Mouse (Mus musculus) embryo, embryonic 11 days (tissue): ENCODE data around the gene Gabbr2.

Experiments used
- DNase-seq: peaks from one replicate; pipeline ENCODE4 v3.0.0-alpha.2; 2015

Gabbr2 gene

DNA sequence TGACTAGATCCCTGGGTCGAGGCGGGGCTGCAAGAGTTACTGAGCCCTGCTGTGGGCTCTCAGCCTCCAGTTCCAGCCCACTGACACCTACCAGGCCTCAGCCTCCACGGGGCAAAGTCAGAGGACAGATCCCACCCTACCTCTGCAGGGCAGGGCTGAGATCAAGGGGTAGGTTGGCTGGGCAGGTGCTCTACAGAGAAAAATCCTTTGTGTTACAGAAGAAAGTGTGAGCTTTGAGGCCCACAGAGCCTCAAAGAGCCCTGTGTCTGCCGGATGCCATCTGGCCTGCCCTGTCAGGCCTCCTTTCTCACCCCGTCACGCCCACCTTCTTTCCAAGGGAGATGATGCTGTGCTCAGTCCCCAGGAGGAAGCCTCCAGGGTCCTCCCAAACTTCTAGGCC is 131.1 kb downstream of the Gabbr2 start:
- DNase-seq, result no peak

DNA sequence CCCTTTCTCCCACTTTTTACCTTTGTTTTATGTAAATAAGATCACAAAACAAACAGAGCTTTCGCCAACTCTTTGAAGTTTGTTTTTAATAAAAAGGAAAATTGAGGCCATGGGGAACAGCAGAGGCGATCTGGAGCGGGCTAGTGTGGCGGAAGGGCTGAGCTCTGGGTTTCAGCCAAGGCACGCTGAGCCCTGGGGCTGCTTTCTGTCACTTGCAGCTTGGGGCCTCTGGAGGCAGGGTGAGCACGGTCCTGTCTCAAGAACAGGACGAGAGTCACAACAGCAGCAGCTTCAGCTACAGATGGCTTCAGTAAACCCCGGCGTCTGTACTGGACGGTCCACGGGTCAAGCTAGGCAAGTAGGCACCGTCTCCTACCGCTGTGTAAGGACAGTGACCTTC is 132.8 kb downstream of the Gabbr2 start:
- peak; percentile 70 for DNase-seq

DNA sequence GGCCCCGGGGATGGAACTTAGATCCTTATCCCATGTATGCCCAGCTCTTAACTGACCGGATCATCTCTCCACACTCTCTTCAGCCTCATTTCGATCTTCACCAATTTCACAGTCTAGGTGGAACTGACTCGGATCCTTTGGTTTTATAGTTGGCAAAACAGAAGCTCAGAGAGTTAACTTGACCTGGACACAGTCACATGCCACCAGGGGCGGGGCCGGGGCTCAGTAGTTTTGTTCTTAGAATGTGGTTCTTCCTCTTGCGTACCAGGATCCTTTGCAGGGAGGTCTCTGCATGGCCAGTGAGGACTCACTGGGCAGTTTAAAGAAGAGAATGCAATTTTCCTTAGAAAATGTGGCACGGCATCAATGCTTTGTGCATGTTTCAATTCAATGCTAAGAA is 135.5 kb downstream of the Gabbr2 start:
- no peak for DNase-seq

DNA sequence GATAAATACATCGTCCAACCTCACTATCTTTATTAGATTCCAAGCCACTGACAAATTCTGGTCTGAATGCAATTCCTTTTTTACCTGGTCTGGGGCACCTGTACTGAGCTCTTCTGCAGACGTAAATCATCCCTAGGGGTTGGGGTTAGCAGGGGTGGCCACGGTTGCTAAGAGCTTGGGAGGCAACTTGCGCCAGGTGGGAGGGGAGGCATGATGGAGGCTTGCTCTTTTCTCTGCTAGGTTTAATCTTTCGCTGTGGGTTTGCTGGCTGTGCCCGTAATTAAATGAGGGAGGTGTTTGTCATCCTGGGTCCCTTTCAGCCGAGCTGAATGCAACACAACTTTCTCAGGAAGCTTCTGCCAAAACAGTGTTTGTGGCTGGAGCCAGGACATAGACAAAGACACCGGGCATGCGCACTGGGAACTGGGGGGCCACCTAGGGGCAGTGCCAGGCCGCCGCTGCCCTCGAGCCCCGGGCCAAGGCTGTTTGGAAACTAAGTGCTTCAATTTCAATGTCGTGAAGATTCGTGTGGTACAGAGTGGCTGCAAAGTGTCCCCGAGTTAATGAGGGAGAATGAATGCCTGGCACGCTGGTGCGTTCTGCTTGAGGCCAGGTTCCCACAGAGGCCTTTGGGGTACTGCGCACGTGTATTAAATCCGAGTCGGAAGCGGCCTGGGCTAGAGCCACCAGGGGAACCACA is 136.8 kb downstream of the Gabbr2 start:
- no peak for DNase-seq

DNA sequence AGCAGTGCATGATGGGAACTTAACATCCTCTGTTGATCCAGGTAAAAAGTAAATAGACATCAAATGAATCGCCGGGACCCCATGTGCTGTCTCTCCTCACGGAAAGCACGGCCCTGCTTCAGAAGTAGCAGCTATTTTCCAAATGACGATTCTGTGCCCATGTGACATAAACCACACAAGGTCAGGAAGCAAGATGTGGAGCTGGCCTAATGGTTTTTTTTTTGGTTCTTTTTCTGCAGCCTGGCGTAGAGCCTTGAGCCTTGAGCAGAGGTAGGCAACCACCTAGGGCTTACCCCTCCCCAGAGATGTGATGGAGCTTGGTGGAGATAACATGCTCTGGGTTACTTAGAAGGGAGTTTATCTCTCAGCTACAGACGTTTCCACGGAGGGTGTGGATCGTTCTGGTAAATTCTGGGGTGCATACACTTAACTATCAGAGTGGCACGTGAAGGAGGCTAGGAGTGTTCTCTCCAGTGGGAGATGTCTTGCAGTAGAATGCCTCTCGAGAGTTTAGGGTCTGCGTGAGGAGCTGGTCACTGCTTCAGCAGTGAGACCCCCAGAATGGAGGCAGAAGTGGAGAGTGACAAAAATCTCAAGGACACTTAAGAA is 137.7 kb downstream of the Gabbr2 start:
- DNase-seq, result no peak

DNA sequence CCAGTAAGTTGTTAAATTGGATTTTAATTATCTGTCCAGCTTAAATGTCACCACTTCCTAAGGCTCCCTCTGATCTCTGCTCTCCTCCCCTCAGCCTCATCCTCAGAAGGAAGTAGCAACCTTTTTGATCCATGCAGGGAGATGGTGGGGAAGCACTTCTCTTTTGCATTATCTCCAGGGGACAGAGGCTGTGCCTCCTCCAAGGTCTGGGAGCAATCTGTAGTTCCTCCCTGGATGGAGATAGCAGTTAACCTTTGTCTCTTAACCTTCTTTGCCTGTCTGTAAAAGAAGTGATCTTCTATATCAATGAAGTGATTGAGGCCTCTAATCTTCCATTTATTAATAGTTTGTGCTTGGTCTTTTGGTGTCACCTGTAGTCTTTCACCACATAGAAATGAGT is 143.9 kb downstream of the Gabbr2 start:
- DNase-seq, result no peak

DNA sequence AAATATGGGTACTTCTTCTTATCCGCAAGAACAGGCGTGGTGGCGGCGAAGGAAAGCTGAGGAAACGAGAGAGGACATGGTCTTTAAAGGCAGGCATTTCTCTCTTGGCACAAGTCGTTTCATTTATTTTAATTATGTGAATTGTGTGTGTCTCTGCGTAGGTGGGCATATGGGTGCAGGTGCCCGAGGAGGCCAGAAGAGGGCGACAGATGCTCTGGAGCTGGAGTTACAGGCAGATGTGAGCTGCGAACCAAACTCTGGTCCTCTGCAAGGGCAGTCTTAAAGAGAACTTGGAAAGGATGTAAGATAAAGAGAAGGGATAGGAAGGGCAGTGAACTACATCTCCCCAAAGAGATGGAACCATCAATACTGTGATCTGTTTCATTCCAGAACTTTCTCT is 145.3 kb downstream of the Gabbr2 start:
- DNase-seq, result no peak

DNA sequence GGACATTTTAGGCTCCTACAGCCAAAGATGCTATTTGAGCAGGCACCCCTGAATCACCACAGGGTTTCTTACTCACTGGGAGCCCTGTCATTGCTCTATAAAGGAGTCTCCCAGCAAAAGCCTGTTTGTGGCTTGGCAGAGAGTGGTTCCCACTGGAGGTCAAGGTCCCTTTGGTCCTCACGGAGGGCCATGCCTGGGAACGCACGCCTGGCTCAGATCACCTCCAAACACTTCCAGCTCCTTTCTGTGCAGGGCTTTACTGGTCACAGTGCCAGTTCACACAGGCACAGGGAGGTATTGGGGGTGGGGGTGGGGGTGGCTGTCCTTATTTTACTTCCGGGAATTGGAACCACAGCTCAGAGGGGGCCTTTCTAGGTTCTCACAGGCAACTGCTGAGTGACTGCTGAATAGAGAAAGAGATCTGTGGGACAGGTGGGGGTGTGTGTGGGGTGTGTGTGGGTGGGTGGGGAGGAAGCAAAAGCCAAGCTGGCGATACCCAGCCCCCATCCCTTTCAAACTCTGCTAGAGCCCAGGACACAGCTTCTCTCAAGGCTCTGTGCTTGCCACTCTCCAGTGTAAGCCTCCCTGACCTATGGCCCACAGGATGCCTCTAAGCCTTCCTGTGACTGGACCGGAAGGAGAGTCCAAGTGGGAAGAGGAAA is 146.6 kb downstream of the Gabbr2 start:
- no peak for DNase-seq

DNA sequence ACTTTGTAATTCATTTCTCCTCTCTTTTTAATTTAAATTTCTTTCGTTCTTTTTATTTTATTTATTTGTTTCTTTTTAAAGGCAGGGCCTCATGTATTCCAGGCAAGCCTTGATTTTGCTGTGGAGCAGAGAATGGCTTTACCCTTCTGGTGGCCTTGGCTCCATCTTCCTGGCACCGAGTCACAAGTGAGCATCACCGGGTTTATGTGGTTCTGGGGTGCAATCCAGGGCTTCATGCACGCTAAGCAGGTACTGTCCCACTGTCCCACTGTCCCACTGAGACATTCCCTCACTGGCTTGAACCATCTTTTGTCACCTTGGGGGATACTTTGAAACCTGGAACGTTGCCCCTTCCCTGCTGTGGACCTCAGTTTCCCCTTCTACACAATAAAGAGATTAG is 147.1 kb downstream of the Gabbr2 start:
- no peak for DNase-seq

DNA sequence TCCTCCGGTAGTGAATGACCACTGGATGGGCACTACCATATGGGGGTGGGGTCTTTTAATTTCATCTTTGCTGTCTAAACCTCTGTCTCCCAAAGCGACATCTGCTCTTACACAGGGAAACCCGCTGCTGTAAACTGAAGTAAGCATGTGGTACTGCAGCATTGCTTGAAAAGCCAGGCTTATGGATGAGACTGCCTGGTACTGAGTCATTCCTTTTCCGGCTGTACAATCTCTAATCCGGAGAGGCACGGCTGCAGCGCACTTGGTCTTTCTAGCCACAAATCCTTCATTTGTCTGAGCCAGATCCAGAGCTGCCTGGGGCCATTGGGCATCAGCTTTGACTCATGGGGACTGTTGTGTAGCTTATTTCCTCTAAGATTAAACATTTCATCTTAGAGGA is 149.1 kb downstream of the Gabbr2 start:
- no peak for DNase-seq

DNA sequence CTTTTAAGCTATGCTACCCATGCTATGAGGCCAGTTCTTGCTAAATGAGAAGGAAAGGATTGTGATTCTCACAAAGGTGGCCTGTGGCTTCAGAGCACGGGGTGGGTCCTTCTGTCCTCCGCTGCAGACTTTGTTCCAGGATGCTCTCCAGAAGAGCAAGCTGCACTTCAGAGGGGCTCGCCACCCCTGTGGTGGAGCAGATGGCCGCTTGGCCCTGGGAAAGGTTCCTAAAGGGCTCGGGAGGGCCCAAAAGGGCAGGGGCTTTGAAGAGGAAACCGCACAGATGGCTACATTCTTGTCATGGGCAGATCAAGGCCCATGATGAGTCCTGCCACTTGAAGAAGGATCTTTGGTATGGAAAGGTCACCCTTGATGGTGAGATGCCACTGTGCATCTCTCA is 151.5 kb downstream of the Gabbr2 start:
- DNase-seq, result no peak

DNA sequence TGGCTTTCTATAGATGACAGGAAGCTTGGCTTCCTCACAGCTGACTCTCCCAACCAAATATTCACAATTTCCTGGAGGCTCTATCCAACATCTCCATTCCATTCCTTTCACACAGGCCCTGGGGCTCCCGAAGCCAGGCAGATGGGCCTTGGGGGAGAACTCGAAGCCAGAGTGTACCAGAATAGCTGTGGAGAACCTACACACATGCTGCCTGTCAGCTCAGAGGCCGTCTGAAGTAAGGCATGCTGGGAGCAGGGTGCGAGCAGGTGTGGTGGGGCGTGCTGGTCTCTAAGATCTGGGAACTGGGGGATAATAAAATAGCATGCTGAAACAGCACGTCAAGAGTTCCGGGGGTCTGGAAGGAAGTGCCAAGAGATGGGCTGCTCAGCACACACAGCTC is 154.3 kb downstream of the Gabbr2 start:
- no peak for DNase-seq

DNA sequence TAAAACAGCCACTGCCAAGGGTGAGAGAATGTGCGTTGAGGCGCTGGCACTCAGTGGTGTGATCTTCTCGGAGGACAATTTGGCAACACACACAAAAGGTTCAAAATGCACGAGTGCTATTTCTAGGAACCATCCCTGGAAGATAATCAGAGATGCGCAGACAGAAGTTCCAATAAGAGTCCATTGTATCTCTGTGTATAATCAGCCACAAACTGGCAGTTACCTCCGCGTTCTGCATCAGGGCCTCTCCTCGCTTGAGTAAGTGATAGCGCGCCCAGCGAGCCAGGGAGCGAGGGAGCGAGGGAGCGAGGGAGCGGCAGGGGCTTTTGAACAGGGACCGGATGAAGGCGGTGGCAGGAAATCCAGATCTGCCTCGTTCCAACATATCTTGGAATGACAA is 155.6 kb downstream of the Gabbr2 start:
- DNase-seq, result no peak

DNA sequence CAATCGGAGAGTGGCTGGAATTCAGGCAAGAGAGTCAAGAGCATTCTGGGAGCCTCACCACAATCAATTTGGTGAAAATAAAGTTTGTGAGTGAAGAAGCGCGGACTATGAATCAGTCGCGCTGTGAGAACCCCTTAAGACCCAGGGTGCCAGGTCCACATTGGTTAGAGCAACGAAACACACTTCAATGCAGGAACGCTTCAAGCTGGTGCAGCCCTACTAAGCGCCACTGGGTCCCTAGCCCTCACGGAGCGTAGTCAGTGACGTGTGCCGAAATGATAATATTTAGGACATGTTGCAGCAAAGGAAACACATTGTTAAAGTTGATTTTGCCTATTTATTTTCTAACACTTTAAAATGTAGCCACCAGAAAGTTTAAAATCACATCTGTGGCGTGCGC is 156.6 kb downstream of the Gabbr2 start:
- DNase-seq, result no peak

DNA sequence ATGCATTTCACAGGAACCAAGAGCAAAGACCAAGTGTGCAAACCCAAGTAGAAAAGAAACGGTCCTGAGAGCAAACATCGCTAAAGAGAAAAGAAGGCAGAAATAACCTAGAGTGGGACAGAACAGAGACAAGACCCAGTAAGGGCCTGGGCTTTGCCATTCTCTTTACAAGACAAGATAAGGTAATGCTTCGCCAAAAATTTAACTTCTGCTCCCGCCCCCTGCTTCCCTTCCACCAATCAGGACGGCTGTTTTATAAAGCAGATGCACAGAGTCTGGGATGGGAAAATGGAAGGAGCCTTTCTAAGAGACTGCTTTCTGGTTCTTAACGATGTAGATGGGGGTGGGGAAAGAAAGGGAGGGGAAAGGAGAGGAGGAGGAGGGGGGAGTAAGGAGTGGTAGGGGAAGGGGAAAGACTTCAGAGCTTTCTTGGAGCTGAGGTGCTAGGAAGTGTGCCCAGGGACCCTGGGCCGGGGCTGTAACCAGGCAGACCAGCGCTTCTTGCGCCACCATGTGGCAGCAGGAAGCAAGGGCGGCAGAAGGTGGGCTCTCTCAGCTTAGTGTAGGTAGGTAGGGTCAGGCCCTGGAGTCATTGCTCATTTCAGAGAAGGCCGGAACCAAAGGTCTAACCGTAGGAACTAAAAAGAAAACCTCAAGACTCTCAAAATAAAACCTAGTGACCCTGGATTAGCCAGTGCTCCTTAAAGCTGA is 158.7 kb downstream of the Gabbr2 start:
- peak; percentile 30 for DNase-seq

DNA sequence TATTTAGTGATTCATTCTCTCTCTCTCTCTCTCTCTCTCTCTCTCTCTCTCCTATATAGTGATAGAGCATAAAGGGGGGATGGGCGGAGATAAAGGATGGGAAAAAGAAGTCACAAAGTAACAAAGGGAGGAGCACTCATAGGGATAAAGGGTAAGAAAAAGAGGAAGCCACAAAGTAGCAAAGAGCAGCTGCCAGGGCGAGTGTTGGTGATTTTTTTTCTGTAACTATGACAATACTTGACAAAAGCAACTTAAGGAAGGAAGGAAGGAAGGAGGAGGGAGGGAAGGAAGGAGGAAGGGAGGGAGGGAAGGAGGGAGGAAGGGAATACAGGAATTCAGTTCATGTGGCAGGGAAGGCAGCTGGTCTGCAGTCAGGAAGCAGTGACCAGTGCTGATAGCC is 162.0 kb downstream of the Gabbr2 start:
- no peak for DNase-seq

DNA sequence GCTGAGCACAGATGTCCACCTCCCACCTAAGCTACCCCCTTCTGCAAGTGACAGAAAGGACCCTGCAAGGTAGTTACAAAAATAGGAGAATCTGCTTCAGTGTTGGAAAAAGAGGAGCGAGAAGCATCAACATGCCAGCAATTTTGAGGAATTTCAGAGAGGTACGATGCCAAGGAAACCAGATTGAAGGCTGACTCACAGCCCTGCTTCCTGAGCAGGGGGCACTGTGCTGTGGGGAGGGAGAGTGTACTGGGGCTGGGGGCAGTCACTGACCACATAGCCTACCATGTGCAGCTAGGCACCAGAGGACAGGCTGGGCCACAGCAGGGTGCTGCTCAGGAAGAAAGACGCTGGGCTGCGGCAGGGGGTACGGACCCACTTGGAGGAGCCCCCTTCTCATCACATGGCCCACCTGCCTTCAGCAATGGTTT is 163.5 kb downstream of the Gabbr2 start:
- DNase-seq, result no peak

DNA sequence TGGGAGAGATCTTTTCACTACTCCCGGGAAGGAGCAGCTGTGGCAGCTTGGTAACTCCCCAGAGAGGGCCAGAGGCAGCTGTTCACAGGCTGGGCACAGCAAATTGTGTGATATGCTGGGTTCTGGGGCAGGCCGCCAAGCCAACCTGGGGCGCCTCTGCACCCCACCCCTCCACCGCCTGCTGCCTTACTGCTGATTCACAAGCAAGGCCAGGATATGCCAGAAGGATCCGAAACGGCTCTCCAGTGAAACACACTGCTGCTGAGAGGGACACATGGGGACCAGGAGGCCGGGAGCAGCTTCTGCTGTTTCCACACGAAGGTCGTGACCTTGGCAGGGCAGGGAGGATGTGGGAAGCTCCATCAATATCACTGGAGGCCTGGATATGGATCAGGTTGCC is 164.2 kb downstream of the Gabbr2 start:
- DNase-seq, result peak; percentile 53

DNA sequence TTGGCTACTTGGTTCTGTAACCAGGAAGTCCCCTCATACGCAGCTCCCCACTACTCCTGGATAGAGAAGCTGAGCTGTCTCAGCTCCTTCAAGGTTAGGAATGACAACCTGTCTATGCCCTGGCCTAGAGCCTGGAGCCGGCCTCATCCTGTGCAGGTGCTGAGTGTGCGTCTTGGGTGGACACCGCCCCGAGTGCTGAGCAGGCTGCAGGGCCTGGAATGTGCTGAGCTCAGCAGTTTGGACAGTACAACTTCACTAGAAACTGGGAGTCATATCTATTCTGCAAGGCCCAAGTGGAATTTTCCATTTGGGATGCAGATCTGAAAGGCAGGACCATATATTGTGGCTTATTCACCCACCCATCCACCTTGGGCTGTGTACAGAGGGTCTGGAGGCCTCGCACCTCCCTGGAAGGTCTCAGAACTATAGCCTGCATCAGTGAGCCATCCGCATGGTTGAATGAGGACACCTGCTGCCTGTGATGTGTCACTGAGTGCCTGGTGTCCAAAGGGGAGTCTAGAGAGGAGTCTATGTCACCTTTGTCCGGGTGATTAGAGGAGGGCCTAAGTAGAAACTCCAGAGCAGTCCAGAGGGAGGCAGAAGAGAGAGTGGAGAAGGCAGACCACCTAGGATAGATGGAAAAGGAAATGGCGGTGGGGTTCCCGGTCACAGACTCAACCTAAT is 165.7 kb downstream of the Gabbr2 start:
- DNase-seq, result no peak

DNA sequence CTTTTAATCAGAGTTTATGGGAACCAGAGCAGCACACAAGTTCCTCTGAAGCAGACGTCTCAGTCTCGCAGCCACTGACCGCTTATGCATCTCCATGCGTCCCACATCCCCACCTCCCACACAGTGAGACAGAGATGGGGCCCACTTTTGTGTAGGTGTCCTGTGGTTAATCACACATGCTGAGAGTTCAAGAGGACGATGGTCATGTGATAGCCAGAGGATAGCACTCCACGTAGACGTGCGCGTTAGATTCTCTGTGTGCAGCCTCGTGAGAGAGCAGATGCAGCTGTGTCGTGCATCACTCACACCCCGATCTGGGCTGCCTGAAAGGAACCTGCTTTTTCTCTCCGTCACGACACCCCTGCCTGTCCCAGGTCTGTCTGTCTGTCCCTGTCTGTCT is 167.9 kb downstream of the Gabbr2 start:
- no peak for DNase-seq

DNA sequence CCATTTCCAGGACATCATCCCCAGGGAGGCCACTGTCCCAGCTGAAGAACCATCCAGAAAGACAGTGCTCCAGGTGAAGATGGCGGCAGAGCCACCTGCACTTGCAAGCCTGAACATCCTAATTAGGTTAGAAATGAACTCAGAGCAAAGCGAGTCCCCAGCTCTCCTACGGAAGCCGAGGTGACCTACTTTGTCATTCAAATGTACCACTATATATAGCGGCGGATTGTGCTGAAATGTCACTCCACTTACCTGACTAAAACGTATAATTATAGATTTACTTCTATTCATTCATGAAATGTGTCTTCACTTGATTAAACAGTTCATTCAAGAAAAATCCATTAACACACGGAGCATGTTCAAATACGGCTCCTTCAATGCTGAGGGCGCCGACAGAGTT is 170.0 kb downstream of the Gabbr2 start:
- no peak for DNase-seq

DNA sequence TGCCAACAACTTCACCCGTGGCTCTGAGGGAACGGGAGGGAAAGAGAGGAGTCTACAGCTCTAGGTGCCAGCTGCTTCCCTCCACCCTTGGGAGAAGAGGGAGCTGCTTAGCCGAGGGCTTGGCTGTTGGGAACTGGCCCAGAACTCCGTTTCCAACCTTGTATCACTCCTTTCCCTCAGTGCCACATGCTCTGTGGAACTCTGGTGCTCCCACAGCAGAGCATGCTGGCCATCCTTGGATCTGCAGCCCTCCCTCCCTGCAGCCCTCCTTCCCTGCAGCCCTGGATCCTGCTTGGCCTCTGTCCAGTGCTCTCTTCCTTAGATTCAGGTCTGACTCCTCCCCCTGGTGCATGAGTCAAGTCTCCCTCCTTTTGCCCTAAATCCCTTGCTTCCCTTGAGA is 176.7 kb downstream of the Gabbr2 start:
- no peak for DNase-seq

DNA sequence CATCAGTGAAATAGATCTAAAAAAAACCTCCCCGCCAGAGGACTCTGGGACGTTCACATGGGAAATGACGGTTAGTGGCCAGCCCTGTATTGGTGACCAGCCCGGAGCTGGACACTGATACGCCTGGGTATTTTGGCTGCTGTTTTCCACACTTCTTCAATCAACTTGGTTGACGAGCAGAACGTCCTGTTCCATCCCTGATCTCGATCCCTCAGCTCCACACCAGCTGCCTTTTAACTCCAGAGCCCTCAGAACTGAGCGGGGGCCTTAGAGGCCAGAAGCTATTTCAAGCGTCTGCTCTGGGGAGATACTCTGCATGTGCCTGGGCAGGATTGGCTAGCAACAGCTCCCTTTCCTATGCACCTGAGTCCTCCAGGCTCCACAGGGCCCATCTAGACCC is 177.4 kb downstream of the Gabbr2 start:
- no peak for DNase-seq
